Mouse (Mus musculus) intestine, postnatal 0 days (tissue): Measurements from ENCODE around the gene Nfyc. TPM values are rescaled to one million over a fixed set of nuclear protein-coding genes. Genes with fewer than 3 reads are reported as not detected.

Source experiments
- ATAC-seq: fragments of 200-750 bp; cut with Nextera tagmentation; 2 replicates; pipeline ENCODE4 v1.8.0; 2017; ENCODE audit warnings: mild to moderate bottlenecking, moderate TSS enrichment, moderate library complexity
- H3K27ac ChIP-seq: fragments of 300-500 bp; sonication (generic); 2 replicates; pipeline ENCODE4 v1.5.1; 2014; ENCODE audit warnings: mild to moderate bottlenecking, low read depth, low read length, moderate library complexity
- H3K27me3 ChIP-seq: fragments of 300-500 bp; sonication (generic); replicated peaks from 2 replicates; pipeline ENCODE4 v1.6.1; 2014; ENCODE audit warnings: low read length, mixed read lengths; ENCODE audit not compliant: control insufficient read depth, insufficient read depth
- H3K36me3 ChIP-seq: fragments of 300-500 bp; sonication (generic); 2 replicates; pipeline ENCODE4 v1.6.1; 2014; ENCODE audit warnings: mild to moderate bottlenecking, moderate library complexity; ENCODE audit not compliant: control insufficient read depth, insufficient read depth
- H3K4me1 ChIP-seq: fragments of 300-500 bp; sonication (generic); replicated peaks from 2 replicates; pipeline ENCODE4 v1.6.1; 2014; ENCODE audit warnings: antibody characterized with exemption, low read length, mixed read lengths; ENCODE audit not compliant: control insufficient read depth, insufficient read depth
- H3K4me2 ChIP-seq: fragments of 300-500 bp; sonication (generic); replicated peaks from 2 replicates; pipeline ENCODE4 v1.6.1; 2014; ENCODE audit warnings: low read depth, mild to moderate bottlenecking, moderate library complexity
- H3K4me3 ChIP-seq: fragments of 300-500 bp; sonication (generic); 2 replicates; pipeline ENCODE4 v1.5.1; 2014; ENCODE audit warnings: low read depth, low read length
- H3K9ac ChIP-seq: fragments of 300-500 bp; sonication (generic); 2 replicates; pipeline ENCODE4 v1.6.1; 2014; ENCODE audit warnings: mild to moderate bottlenecking, low read depth, low read length
- H3K9me3 ChIP-seq: fragments of 300-500 bp; sonication (generic); 2 replicates; pipeline ENCODE4 v1.6.1; 2016; ENCODE audit warnings: mixed run types; ENCODE audit not compliant: control insufficient read depth
- CTCF ChIP-seq: sonication (generic); IDR thresholded peaks from 2 replicates; pipeline ENCODE4 v1.5.1; 2016; ENCODE audit warnings: low read depth, mild to moderate bottlenecking, control low read depth, antibody characterized with exemption, moderate library complexity
- WGBS: fragments of 180-500 bp; shearing (Covaris S2); extraction: QIAGEN DNeasy Blood & Tissue Kit; methylation state at CpG from one replicate; pipeline ENCODE4 v1.1.7; 2014; 5-methylcytosine and 5-hydroxymethylcytosine counted together
- polyA plus RNA-seq: library from polyadenylated mRNA; unstranded; fragments of >200 nt; fragmentation: Nextera tagmentation; extraction: Ambion mirVana; gene quantifications from 2 replicates; pipeline ENCODE4 v1.2.1, GENCODE M21; 2015

The Nfyc gene
- polyA plus RNA-seq, 1 experiment from 2014 or later: 49.8 TPM

DNA sequence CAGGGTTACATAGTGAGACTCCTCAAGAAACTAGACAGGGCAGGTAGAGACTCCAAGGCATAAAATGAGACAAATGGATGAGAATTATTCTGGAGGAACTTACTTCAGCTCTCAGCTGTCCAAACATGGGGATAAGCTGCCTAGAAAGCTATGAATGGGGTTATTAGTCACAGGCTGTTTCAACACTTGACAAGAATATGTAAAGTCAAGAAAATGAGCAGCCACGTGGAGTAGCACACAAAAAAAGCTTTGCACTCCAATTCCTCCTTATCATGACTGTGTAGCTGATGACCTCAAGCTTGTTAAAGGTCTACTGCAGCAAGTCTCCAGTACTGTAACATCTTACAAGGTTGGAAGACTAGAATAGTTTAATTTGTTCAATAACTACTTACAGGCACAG, 12.1 kb downstream of the Nfyc start:
- H3K4me3 ChIP-seq: no peak overlapping the region
- H3K4me1 ChIP-seq: peaks cover 8% of the 10 kb centered on the region; the same call in 1 of the 2 replicates
- ATAC-seq: no peak; the same call in 1 of the 2 replicates
- H3K36me3 ChIP-seq: no peaks in the 10 kb centered on the region
- 19% methylated on average over 1 of the region's 1 CpGs for WGBS
- no peak overlapping the region for H3K27ac ChIP-seq
- H3K4me2 ChIP-seq: no peak overlapping the region
- no peak overlapping the region for H3K9ac ChIP-seq
- no peak for TF ChIP-seq CTCF
- no peaks in the 10 kb centered on the region for H3K9me3 ChIP-seq
- H3K27me3 ChIP-seq: no peaks in the 10 kb centered on the region

- H3K9me3 ChIP-seq: no peaks in the 10 kb centered on the region
- no peaks in the 10 kb centered on the region for H3K27me3 ChIP-seq
- 73% methylated on average over 2 of the region's 2 CpGs for WGBS
- H3K4me1 ChIP-seq: peaks cover 8% of the 10 kb centered on the region; the same call in 1 of the 2 replicates
- no peak for TF ChIP-seq CTCF
- H3K36me3 ChIP-seq: no peaks in the 10 kb centered on the region
- no peak overlapping the region for H3K9ac ChIP-seq
- ATAC-seq: no peak
- H3K4me3 ChIP-seq: no peak overlapping the region
- H3K27ac ChIP-seq: no peak overlapping the region
- H3K4me2 ChIP-seq: no peak overlapping the region
Measured at GRCm38 (mm10) chr4:120817951-120818350, 13.4 kb downstream of the Nfyc start.

- Histone ChIP-seq H3K4me2 (no peak overlapping the region), H3K9me3 (no peaks in the 10 kb centered on the region), H3K4me1 (peaks cover 7% of the 10 kb centered on the region; the same call in 1 of the 2 replicates), H3K27me3 (no peaks in the 10 kb centered on the region), H3K27ac (no peak overlapping the region), H3K9ac (no peak overlapping the region), H3K36me3 (no peaks in the 10 kb centered on the region), H3K4me3 (no peak overlapping the region)
- WGBS: 36% methylated on average over 3 of the region's 3 CpGs
- no peak for ATAC-seq
- no peak for TF ChIP-seq CTCF
Measured at GRCm38 (mm10) chr4:120817002-120817774, 14.2 kb downstream of the Nfyc start.

- Histone ChIP-seq H3K9me3 (no peaks in the 10 kb centered on the region), H3K4me3 (peak overlapping the region; percentile 57), H3K4me2 (peak overlapping the region; percentile 67), H3K4me1 (peaks cover 5% of the 10 kb centered on the region; the same call in 1 of the 2 replicates), H3K9ac (peak overlapping the region; percentile 38), H3K36me3 (no peaks in the 10 kb centered on the region), H3K27ac (peak overlapping the region; percentile 73), H3K27me3 (no peaks in the 10 kb centered on the region)
- TF ChIP-seq CTCF: no peak
- ATAC-seq: peak; percentile 97
- 5% methylated on average over 10 of the region's 10 CpGs for WGBS
Measured at GRCm38 (mm10) chr4:120815622-120816334, 15.6 kb downstream of the Nfyc start.

- peak overlapping the region; percentile 38; the same call in 1 of the 2 replicates for H3K9ac ChIP-seq
- H3K27me3 ChIP-seq: no peaks in the 10 kb centered on the region
- 5% methylated on average over 4 of the region's 4 CpGs for WGBS
- ATAC-seq: no peak
- peak overlapping the region; percentile 67 for H3K4me2 ChIP-seq
- peaks cover 5% of the 10 kb centered on the region; the same call in 1 of the 2 replicates for H3K4me1 ChIP-seq
- H3K27ac ChIP-seq: peak overlapping the region; percentile 73; the same call in 1 of the 2 replicates
- no peak for TF ChIP-seq CTCF
- no peaks in the 10 kb centered on the region for H3K36me3 ChIP-seq
- no peaks in the 10 kb centered on the region for H3K9me3 ChIP-seq
- H3K4me3 ChIP-seq: peak overlapping the region; percentile 57
Measured at GRCm38 (mm10) chr4:120815163-120815562, 16.2 kb downstream of the Nfyc start.

GRCm38 (mm10) chr4:120814171-120814570, 17.2 kb downstream of the Nfyc start:
- Histone ChIP-seq H3K27ac (peak overlapping the region; percentile 57), H3K4me3 (peak overlapping the region; percentile 57), H3K4me2 (peak overlapping the region; percentile 67), H3K9me3 (no peaks in the 10 kb centered on the region), H3K27me3 (no peaks in the 10 kb centered on the region), H3K9ac (peak overlapping the region; percentile 38; the same call in 1 of the 2 replicates), H3K36me3 (no peaks in the 10 kb centered on the region), H3K4me1 (peaks cover 5% of the 10 kb centered on the region; the same call in 1 of the 2 replicates)
- no peak for TF ChIP-seq CTCF
- 0 out of 2 replicates have a peak, but pooled peaks have one; percentile 25 for ATAC-seq
- WGBS: 8% methylated on average over 4 of the region's 4 CpGs
